Mouse (Mus musculus) adipocyte (in vitro differentiated cells): ENCODE results near the gene Csnk1g2.

ENCODE experiments used
- DNase-seq: peaks from one replicate; pipeline ENCODE4 v3.0.0-alpha.2; 2016; ENCODE audit warnings: low spot score

Gene Csnk1g2

DNA sequence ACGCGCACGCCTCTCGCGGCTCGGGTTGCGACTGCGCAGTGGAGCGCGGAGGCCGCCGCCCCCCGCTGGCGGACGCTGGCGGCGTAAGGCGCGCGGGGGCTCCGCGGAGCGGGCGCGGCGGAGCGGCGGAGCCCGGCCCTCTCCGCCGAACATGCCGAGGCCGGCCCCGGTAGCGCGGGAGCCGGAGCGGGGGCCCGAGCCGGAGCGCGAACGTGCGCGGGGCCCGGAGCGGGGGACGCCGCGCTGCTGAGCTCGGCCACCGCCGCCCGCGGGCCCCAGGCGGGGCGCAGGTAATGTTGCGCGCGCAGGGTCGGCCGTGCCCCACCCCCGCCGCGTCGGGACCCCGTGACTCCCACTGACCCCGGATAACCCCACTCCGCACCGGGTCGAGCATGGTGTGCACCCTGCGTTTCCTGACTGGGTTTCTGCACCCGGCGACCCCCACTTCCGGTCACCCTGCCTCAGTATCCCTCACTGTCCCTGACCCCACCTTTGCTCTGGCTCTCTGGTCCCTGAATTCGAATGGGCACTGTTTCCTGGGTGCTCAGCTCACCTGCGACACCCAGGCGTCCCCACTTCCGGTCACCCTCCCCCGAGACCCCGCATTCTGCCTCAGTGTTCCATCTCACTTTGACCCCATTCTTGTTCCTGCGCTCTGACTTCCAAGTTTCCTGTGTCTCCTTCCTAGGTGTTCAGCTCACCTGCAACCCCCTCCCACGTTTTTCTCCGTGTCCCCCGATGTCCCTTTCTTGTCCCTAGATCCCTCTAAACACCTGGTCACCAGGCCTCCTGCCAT, at the start of gene Csnk1g2:
Gene Csnk1g2, plus strand, starts transcription at position 178 of the 796 bp plus-strand sequence.
- no peak for DNase-seq

- DNase-seq = no peak
Measured at GRCm38 (mm10) chr10:80573944-80574343, 48.7 kb upstream of the Csnk1g2 start.

DNA sequence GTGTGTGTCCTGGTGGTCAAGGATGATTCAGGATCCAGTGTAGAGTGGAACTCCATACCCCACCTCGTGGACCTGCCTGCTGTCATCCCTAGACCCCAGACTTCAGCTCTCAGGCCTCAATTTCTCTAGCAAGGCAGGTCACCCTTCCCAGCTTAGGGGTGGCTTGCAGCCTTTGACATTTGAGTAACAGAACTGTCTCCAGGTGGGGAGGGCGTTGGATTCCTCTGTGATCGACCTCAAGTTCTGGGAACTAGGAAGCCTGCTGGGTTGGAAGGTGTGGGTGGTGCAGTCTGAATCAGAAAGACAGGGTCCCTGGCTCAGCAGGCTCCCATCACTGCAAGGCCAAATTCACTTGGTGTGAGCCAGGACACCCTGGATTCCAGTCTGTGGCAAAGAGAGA, 47.7 kb upstream of the Csnk1g2 start:
- no peak for DNase-seq

DNA sequence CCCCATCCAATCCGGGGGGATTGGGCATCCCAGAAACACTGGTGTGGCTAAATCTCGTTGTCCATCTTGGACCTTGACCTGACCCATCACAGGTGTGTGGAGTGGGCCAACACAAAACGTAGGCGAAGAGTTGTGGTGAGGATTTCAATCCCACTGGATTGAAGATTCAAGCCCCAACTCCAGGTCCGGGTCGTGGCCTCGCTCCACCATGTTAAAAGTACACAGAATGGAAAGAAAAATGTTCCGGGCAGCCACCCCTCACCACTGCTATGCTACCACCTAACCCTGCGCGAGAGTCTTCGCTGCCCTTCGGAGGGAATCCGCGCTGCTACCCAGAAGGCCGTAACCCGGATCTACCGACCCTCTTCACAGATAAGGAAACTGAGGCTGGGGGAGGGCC, 46.7 kb upstream of the Csnk1g2 start:
- DNase-seq = no peak

- DNase-seq = peak; percentile 39
Measured at GRCm38 (mm10) chr10:80576351-80577194, 46.1 kb upstream of the Csnk1g2 start.

GRCm38 (mm10) chr10:80577195-80578130, 45.2 kb upstream of the Csnk1g2 start, which contains the start of gene Klf16:
Gene Klf16 (minus strand): TSS chr10:80577321.
- peak; percentile 96 for DNase-seq

DNA sequence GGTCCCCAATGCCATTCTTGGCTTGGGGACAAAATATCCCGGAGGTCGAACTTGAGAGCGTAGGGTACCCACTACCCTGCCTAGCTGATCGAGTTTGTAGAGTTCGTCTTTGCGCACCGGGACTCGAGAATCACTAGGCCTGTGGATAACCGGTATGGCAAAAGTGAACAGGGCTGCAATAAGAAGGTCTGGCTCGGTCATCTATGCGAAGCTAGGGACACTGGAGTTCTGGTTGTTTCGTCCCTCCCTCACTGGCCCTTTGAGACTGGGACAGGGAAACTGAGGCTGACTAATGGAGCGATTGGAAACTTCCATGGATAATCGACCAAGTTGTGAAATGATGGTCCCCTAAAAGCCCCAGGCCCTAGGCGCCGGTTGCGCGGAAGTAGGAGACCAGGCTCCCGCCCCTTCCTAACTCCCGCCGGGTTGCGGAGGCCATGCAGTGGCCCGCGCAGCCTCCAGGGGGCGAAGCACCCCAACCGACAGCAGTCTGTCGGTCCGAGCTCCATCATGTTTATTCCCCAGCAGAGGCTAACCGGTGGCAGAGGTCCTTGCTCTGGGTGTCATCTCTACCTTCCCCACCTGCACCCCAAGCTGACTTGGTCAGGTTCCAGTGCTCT, 44.4 kb upstream of the Csnk1g2 start:
- peak; percentile 83 for DNase-seq

GRCm38 (mm10) chr10:80578911-80579310, 43.7 kb upstream of the Csnk1g2 start:
- peak; percentile 77 for DNase-seq

DNA sequence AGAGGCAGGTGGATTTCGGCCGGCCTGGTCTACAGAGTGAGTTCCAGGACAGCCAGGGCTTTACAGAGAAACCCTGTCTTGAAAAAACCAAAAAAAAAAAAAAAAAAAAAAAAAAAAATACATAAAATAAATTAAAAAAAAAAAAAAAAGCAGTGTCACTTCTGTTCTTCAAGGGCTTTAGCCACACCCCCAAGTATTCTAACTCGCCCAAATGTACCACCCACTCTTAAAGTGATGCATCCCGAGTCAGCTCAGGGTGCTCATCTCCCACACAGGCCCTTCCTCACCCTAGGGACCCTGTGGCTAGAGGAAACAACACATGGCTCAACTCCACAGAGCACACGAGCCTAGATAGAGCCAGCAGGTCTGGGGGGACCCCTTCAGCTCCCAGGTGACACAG, 39.6 kb upstream of the Csnk1g2 start:
- no peak for DNase-seq

DNA sequence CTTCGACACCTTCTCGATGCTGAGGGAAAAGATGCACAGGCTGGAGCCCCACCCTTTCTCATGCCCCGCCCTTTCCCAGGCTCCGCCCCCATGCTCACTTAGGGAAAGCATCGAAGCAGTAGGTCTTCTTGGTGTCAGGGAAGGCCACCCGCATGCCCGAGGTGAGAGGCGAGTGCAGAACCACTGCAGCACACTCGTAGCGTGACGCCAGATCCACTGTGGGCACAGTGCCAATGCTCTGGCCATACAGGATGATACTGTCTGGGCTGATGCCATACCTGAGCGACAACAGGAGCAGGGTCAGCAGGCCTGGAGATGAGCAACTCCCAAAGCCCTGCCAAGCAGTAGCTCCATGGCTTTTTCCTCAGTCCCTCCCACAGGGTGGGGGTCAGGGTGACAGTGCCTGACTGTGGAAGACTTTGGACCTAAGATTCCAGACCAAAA, 38.6 kb upstream of the Csnk1g2 start:
- no peak for DNase-seq

- DNase-seq = no peak
Measured at GRCm38 (mm10) chr10:80584642-80585552, 37.7 kb upstream of the Csnk1g2 start.

- DNase-seq = no peak
Measured at GRCm38 (mm10) chr10:80585581-80585980, 37.1 kb upstream of the Csnk1g2 start.

DNA sequence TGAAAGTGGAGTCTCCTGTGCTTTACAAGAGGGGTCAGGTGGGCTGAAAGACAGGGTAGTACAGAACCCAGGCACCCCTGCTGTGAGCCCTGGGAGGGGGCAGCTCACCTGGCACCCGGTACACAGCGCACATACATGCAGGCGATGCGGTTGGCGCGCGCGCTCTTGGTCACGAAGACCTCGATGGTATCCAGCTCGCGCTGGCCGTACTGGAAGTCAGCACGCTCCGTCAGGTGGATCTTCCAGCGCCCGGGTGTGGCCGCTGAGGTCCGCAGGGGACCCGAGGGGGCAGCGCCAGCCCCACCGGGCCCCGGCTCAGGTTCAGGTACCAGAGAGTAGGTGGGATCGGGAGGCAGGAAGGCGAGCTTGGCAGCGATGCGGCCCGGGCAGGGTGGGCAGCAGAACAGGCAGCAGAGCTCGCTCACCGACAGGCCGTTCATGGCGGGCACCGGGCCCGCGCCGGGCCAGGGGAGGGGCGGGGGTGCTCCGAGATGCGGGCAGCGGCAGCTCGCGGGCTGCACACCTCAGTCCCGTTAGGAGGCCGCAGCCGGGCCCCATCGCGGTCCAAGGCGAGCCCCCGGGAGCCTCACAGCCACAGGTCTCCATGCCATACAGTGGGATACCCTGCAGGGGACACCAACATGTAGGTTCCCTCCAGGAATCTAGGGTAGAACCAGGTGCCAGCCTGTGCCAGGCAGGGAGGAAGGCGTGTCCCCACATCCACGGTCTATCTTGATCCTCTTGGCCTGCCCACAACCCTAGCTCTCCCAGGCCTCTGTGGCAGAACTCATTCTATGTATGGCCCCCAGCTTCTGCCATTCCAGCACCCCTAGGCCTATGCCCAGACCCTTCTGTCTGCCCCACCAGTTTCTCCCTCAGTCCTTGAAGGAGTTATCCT, 36.0 kb upstream of the Csnk1g2 start:
- no peak for DNase-seq

- no peak for DNase-seq
Measured at GRCm38 (mm10) chr10:80587305-80587657, 35.4 kb upstream of the Csnk1g2 start.

GRCm38 (mm10) chr10:80589127-80589878, 33.3 kb upstream of the Csnk1g2 start:
- DNase-seq = peak; percentile 30

DNA sequence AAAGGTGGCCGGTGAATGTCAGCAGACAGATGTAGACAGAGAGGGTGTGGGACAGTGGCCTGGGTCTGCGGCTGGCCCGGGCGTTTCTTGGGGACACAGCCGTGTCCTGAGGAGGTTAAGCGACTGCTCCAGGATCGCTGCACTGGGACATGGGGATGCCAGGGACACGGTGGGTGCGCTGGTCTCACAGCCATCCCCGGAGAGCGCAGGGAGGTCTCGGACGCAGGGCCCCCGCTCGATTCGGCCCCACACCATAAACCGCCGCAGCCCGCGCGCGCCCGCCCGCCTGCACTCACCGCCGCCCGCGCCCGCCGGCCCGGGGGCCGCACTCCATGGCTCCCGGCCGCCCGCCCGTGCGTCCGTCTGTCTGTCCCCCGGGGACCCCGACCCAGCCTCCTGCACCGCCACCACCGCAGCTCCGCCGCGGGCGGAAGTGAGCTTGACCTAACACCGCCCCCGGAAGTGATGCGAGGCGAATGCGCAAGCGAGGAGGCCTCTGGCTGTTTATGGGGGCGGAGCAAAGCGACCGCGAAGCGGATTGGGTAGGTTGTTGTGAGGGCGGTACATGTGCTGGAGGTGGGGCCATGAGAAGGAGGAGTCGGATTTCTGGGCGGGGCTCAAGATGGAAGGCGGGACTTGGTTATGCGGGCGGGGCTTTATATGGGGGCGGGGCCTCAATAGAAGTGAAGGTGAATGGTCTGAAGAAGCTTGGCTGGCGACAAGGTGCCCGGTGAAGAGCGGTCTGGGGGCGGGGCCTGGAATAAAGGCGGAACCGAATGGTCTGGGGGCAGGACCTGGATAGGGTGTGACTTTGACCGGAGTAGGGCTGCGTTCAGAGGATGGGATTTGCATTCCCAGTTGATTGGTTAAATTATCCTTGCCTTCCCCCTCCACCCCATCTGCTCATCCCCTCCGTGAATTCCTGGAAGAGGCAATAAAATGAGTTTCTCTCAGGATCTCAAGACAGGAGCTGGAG, 32.5 kb upstream of the Csnk1g2 start, which contains the start of gene Abhd17a:
Gene Abhd17a, minus strand, starts transcription at position 463 of the 976 bp plus-strand sequence.
- DNase-seq = peak; percentile 98

DNA sequence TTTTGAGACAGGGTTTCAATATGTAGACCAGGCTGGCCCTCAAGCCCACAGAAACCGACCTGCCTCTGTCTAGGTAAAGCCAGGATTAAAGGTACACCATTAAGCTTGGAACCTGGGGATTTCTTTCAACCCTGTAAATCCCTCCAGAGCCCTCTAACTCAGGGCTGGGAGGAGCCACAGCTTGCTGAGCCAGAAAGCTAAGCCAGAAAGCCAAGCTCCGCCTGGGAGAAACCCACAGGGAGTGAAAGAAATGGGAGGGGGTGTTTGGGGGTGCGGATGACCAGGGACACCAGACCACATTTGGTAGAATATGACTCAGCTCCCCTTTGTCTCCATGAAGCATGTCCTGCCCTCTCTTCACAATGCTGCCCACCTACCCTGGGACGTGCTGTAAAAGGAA, 26.3 kb upstream of the Csnk1g2 start:
- no peak for DNase-seq
